Mouse (Mus musculus) midbrain, embryonic 10.5 days (tissue): ENCODE data around the gene Gdf1. TPM values are rescaled to one million over a fixed set of nuclear protein-coding genes. Genes with fewer than 3 reads are reported as not detected.

Experiments
- DNase-seq: peaks from one replicate; pipeline ENCODE4 v3.0.0-alpha.2; 2017; ENCODE audit warnings: low spot score
- H3K27ac ChIP-seq: fragments of 300-500 bp; sonication (generic); replicated peaks from 2 replicates; pipeline ENCODE4 v1.5.1; 2016; ENCODE audit warnings: mild to moderate bottlenecking
- H3K27me3 ChIP-seq: fragments of 300-500 bp; sonication (generic); 2 replicates; pipeline ENCODE4 v1.6.1; 2016; ENCODE audit warnings: low read depth, mild to moderate bottlenecking; ENCODE audit not compliant: poor library complexity, severe bottlenecking
- H3K36me3 ChIP-seq: fragments of 300-500 bp; sonication (generic); 2 replicates; pipeline ENCODE4 v1.6.1; 2016; ENCODE audit warnings: mild to moderate bottlenecking, moderate library complexity
- H3K4me1 ChIP-seq: fragments of 300-500 bp; sonication (generic); 2 replicates; pipeline ENCODE4 v1.6.1; 2016
- H3K4me3 ChIP-seq: fragments of 300-500 bp; sonication (generic); 2 replicates; pipeline ENCODE4 v1.5.1; 2016; ENCODE audit warnings: mild to moderate bottlenecking, moderate library complexity
- H3K9me3 ChIP-seq: fragments of 300-500 bp; sonication (generic); replicated peaks from 2 replicates; pipeline ENCODE4 v1.6.1; 2016; ENCODE audit warnings: mild to moderate bottlenecking
- WGBS: fragments of 180-500 bp; shearing (Covaris S2); methylation state at CpG from one replicate; pipeline ENCODE4 v1.1.7; 2016; 5-methylcytosine and 5-hydroxymethylcytosine counted together
- polyA plus RNA-seq: library from polyadenylated mRNA; unstranded; fragments of >200 nt; fragmentation: Nextera tagmentation; extraction: Ambion mirVana; gene quantifications from 2 replicates; pipeline ENCODE4 v1.2.1, GENCODE M21; 2016

Gdf1 gene
- polyA plus RNA-seq, 1 experiment from 2014 or later = 5.7 TPM

DNA sequence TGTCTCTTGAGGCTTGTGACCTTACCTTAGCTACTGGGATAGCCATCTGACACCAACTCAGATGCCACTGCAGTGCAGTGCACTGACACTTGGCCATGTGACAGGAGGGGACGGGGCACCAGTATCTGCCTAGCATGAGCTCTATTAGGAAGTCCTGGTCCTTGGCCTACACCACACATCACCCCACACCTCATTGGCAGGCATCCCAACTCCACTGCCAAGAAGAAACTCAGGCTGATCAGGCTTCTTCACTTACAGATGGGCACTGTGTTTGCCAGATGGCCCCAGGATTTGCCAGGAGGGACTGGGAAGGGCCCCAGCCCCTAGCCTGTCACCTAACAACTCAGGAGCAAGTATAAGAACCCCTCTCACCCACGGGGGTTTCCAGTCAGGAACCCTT is 16.2 kb upstream of the Gdf1 start:
- WGBS = 88% methylated on average over 2 of the region's 2 CpGs
- H3K4me3 ChIP-seq = no peak overlapping the region
- H3K4me1 ChIP-seq = peaks cover 38% of the 10 kb centered on the region
- no peak overlapping the region for H3K27ac ChIP-seq
- peaks cover 52% of the 10 kb centered on the region for H3K36me3 ChIP-seq
- no peak for DNase-seq
- H3K27me3 ChIP-seq = peaks cover 18% of the 10 kb centered on the region; the same call in 1 of the 2 replicates
- no peaks in the 10 kb centered on the region for H3K9me3 ChIP-seq

- peak within 1 kb of the TSS; percentile 69 for H3K4me3 ChIP-seq
- H3K9me3 ChIP-seq = no peaks in the 10 kb centered on the region
- peak within 1 kb of the TSS; percentile 85 for H3K27ac ChIP-seq
- H3K36me3 ChIP-seq = peaks cover 32% of the 10 kb centered on the region
- peak; percentile 77 for DNase-seq
- 3% methylated on average over 66 of the region's 66 CpGs for WGBS
- peaks cover 19% of the 10 kb centered on the region; the same call in 1 of the 2 replicates for H3K27me3 ChIP-seq
- peaks cover 38% of the 10 kb centered on the region for H3K4me1 ChIP-seq
These were observed 13.8 kb upstream of the Gdf1 start, which contains the start of gene Cers1 for GRCm38 (mm10) chr8:70315624-70316510. Gene Cers1 (plus strand): TSS chr8:70315775.

DNA sequence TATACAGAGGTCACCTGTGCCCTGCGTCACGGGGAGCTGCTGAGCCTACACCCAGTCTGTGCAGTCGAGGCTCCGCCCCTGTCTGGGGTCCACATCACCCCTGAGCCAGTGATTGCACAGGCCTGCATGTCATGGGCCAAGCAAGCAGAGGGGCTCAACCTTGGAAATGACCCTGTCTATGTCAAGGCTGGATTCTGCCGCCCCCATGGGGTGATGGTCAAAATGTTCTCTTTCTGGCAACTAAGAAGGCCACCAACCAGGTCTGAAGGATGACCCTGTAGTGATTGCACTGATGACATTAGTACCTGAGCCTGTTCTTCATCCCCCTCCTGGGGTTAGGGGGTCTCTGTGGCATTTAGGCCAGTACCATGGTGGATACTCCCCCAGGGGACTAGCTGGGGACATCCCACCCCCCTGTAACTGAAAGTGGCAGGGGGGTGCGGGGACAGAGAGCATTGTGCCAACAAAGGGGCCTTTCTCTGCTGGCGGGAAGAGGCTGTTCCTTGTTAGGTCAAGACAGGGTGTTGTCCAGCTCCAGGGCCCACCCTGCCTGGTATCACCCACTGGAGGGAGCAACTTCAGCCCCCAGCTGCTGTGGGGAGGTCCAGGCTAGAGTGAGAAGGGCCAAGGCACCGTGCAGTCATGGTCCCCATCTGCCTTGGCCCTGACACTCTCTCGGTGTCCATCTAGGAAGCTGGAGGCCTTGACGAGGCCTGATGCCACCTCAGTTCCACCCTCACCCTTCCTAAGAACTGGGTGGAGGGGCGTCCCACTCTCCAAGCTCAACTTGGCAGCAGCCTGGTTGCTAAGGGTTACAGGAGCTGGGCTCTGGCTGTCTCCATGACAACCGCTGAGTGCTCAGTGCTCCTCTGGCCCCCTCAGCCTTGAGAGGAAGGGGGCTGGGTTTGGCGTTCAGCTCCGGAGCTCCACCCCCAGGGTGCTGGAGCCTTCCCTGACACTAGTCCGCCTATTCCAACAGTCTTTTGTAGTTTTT is 12.8 kb upstream of the Gdf1 start:
- peaks cover 23% of the 10 kb centered on the region for H3K36me3 ChIP-seq
- 10% methylated on average over 15 of the region's 15 CpGs for WGBS

GRCm38 (mm10) chr8:70317872-70318271 is 11.7 kb upstream of the Gdf1 start:
- peaks cover 38% of the 10 kb centered on the region for H3K4me1 ChIP-seq
- H3K9me3 ChIP-seq = no peaks in the 10 kb centered on the region
- no peak for DNase-seq
- H3K36me3 ChIP-seq = peaks cover 14% of the 10 kb centered on the region
- 87% methylated on average over 5 of the region's 5 CpGs for WGBS
- H3K4me3 ChIP-seq = peak overlapping the region; percentile 69
- peaks cover 19% of the 10 kb centered on the region; the same call in 1 of the 2 replicates for H3K27me3 ChIP-seq
- peak overlapping the region; percentile 85 for H3K27ac ChIP-seq

More for the DNA sequence above, 12.8 kb upstream of the Gdf1 start:
- Histone ChIP-seq H3K27ac (peak overlapping the region; percentile 85), H3K9me3 (no peaks in the 10 kb centered on the region), H3K27me3 (peaks cover 19% of the 10 kb centered on the region; the same call in 1 of the 2 replicates), H3K4me1 (peaks cover 38% of the 10 kb centered on the region), H3K4me3 (peak overlapping the region; percentile 69)
- DNase-seq = peak; percentile 86

DNA sequence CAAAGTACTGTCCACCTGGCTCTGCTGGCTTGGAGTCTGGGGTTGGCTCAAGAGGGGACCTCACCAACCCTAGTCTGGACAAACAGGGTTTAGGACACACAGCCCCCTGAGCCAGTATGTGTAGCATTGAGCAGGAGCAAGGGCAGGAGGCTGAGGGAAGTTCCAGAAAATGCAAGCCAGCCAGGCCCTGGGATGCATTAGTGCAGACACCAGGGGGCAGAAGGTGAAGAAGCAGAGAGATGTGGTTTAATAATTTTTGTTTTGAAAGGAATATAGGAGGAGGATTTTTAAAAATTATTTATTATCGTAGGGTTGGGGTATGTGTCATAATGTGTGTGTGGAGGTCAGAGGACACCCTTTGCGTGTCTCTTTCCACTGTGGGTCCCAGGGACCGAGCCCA is 5.9 kb upstream of the Gdf1 start:
- Histone ChIP-seq H3K9me3 (no peaks in the 10 kb centered on the region), H3K4me3 (no peak overlapping the region), H3K36me3 (peaks cover 32% of the 10 kb centered on the region), H3K27me3 (peaks cover 6% of the 10 kb centered on the region), H3K27ac (no peak overlapping the region), H3K4me1 (peaks cover 2% of the 10 kb centered on the region; the same call in 1 of the 2 replicates)
- WGBS = 85% methylated on average over 3 of the region's 3 CpGs
- DNase-seq = no peak

- Histone ChIP-seq H3K4me1 (peaks cover 40% of the 10 kb centered on the region), H3K9me3 (no peaks in the 10 kb centered on the region), H3K36me3 (peaks cover 46% of the 10 kb centered on the region), H3K27me3 (peaks cover 36% of the 10 kb centered on the region), H3K4me3 (no peak overlapping the region), H3K27ac (no peak overlapping the region)
- 90% methylated on average over 6 of the region's 6 CpGs for WGBS
- no peak for DNase-seq
These were observed 2.1 kb upstream of the Gdf1 start for GRCm38 (mm10) chr8:70327512-70327911.

- Histone ChIP-seq H3K27me3 (peaks cover 36% of the 10 kb centered on the region), H3K27ac (peak overlapping the region; percentile 75), H3K4me3 (peak overlapping the region; percentile 40), H3K4me1 (peaks cover 40% of the 10 kb centered on the region), H3K9me3 (no peaks in the 10 kb centered on the region), H3K36me3 (peaks cover 60% of the 10 kb centered on the region)
- peak; percentile 67 for DNase-seq
- WGBS = 3% methylated on average over 45 of the region's 45 CpGs
These were observed 471 bp downstream of the Gdf1 start for GRCm38 (mm10) chr8:70329835-70330740.

GRCm38 (mm10) chr8:70330741-70331364 is 1.2 kb downstream of the Gdf1 start:
- Histone ChIP-seq H3K27ac (peak overlapping the region; percentile 75), H3K36me3 (peaks cover 64% of the 10 kb centered on the region), H3K27me3 (peaks cover 36% of the 10 kb centered on the region), H3K4me3 (peak overlapping the region; percentile 40), H3K9me3 (no peaks in the 10 kb centered on the region), H3K4me1 (peaks cover 40% of the 10 kb centered on the region)
- WGBS = 22% methylated on average over 53 of the region's 53 CpGs
- DNase-seq = peak; percentile 82

DNA sequence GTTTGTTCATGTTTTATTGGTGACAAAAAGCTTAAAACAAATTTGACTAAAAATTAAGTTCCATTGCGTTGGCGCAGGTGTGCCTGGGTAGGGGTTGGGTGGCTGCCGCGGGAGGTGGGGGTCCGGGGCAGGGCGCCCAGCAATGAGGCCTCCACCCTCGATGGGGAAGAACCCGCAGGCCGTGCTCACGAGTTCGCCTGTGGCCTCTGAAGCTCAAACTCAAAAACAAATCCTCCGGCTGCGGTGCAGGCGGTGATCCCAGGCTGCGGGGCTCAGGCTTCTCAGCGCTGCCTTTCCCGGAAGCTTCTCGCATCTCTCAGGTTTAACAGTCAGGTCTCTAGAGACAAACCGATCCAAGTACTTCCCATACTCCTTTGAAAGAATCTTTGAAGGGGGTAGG is 1.9 kb downstream of the Gdf1 start:
- Histone ChIP-seq H3K4me3 (no peak overlapping the region), H3K4me1 (peaks cover 40% of the 10 kb centered on the region), H3K27ac (peak overlapping the region; percentile 46; the same call in 1 of the 2 replicates), H3K27me3 (peaks cover 36% of the 10 kb centered on the region), H3K9me3 (no peaks in the 10 kb centered on the region), H3K36me3 (peaks cover 71% of the 10 kb centered on the region)
- no peak for DNase-seq
- WGBS = 62% methylated on average over 19 of the region's 19 CpGs

GRCm38 (mm10) chr8:70332070-70332877 is 2.7 kb downstream of the Gdf1 start:
- peaks cover 74% of the 10 kb centered on the region for H3K36me3 ChIP-seq

DNA sequence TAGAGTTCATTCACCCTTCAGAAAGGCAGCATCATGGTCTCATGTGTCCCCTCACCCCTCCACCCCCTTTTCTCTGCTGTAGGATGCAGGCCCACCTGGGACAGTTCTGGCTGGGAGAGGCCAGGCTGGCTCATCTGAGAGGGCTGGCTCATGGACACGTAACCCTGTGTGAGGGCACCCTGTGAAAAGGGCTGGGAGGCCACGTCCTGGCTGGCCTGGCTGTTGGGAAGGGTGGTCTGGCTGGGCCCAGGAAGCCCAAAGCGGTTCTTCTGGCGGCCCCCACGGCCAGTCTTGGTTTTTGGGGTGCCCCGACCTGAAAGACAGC is 3.2 kb downstream of the Gdf1 start:
- H3K9me3 ChIP-seq = no peaks in the 10 kb centered on the region
- no peak overlapping the region for H3K27ac ChIP-seq
- H3K4me1 ChIP-seq = peaks cover 40% of the 10 kb centered on the region
- no peak overlapping the region for H3K4me3 ChIP-seq
- peaks cover 74% of the 10 kb centered on the region for H3K36me3 ChIP-seq
- peaks cover 36% of the 10 kb centered on the region for H3K27me3 ChIP-seq
- DNase-seq = no peak
- WGBS = 95% methylated on average over 6 of the region's 6 CpGs

More at GRCm38 (mm10) chr8:70332070-70332877, 2.7 kb downstream of the Gdf1 start:
- peak; percentile 78 for DNase-seq
- H3K4me3 ChIP-seq = peak overlapping the region; percentile 25; the same call in 1 of the 2 replicates
- peaks cover 40% of the 10 kb centered on the region for H3K4me1 ChIP-seq
- 24% methylated on average over 41 of the region's 41 CpGs for WGBS
- 0 out of 2 replicates have a peak overlapping the region, but pooled peaks have one; percentile 14 for H3K27ac ChIP-seq
- H3K27me3 ChIP-seq = peaks cover 36% of the 10 kb centered on the region
- no peaks in the 10 kb centered on the region for H3K9me3 ChIP-seq
